Mouse (Mus musculus) skeletal muscle tissue, postnatal 0 days (tissue): ENCODE results near the gene Ppox. TPM values are rescaled to one million over a fixed set of nuclear protein-coding genes. Genes with fewer than 3 reads are reported as not detected.

Experiments
- polyA plus RNA-seq: library from polyadenylated mRNA; unstranded; fragments of >200 nt; fragmentation: Nextera tagmentation; extraction: Ambion mirVana; gene quantifications from 2 replicates; pipeline ENCODE4 v1.2.1, GENCODE M21; 2015

Gene Ppox
- polyA plus RNA-seq: 18.2 and 22.7 TPM in 2 replicates

GRCm38 (mm10) chr1:171280916-171281527 is at the start of gene Ppox:
Gene Ppox (minus strand): TSS chr1:171281186.

DNA sequence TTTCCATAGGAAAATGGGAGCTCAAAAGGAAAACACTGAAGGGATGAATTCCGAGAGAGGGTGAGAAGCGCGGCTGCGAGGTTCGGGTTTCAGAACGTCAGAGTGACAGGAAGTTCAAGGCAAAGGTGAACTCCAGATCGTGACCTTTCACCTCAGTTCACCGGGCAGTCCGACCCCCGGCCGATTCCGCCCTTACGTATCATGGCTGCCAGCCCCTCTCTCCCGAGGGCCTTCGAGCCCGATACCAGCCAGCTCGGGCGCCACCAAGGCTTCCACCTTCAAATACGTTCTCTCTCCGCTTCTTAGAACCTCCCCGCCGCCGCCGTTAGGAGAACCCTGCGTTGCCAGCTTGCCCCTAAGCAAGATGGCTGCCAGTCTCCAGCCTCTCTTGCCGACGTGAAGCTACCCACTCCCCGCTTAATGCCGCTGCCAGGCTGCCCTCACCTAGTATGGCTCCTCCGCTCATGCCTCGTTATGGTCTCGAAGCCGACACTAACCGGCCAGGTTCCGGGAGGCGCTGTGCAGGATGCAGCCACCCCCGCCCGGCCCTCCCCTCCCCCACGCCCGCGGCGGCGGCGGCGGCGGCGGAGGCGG is 48.0 kb upstream of the Ppox start, which contains the start of gene Dedd:
Dedd (plus strand) TSS at position 307 of the 594 bp plus-strand sequence.

GRCm38 (mm10) chr1:171294298-171295062 is 13.5 kb upstream of the Ppox start, which contains the start of gene Ufc1:
Gene Ufc1 (minus strand): TSS chr1:171295024.

GRCm38 (mm10) chr1:171287136-171288081 is 6.4 kb upstream of the Ppox start, which contains the start of gene Usp21:
Gene Usp21 (minus strand): TSS chr1:171287991.

GRCm38 (mm10) chr1:171269848-171270572 is 11.0 kb downstream of the Ppox start, which contains the start of gene B4galt3:
Gene B4galt3 (plus strand): TSS chr1:171270328.

GRCm38 (mm10) chr1:171250680-171251593 is 30.0 kb downstream of the Ppox start, which contains the start of gene Ndufs2:
Gene Ndufs2 (minus strand): TSS chr1:171251388.

DNA sequence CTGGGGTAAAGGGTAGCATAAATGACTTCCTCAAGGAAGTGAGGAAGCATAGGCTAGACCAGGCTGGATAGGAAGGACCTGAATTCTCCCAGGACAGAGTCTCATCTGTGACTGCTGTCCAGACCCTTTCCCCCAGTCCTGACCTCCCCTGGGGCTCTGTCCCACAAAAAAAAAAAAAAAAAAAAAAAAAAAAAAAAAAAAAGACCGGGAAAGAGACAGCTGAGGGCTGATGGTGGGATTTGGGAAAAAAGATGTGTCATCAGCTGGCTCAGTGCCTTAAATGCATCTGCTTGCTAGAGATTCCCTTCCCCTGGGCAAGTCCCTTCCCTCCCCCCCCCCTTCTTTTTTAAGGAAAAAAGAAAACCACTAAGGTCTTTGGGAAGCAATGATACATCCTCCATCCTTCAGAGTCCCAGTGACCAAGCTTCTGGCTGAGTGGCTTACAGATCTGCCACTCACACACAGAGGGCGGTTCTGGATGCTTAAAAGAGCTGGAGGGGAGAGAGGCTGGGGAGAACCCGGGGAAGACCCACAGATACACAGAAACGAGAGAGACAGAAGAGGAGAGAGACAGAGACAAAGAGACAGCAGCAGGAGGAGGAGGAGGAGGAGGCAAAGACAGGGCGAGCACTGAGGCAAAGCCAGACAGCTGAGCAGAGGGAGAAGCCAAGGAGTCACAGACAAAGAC is 30.9 kb downstream of the Ppox start, which contains the start of gene Adamts4:
Adamts4 (plus strand) TSS at position 509 of the 688 bp plus-strand sequence.

GRCm38 (mm10) chr1:171234126-171234525 is 46.9 kb downstream of the Ppox start, which contains the start of gene Fcer1g:
Gene Fcer1g (minus strand): TSS chr1:171234365.

Other genes with a start within 250 kb of the Ppox start
- 26.2 and 43.7 TPM in 2 replicates for gene Fcgr3, start 216.3 kb downstream of the Ppox start, polyA plus RNA-seq
- gene Cfap126, start 167.3 kb downstream of the Ppox start, polyA plus RNA-seq: 1.7 and 1.8 TPM in 2 replicates
- 450 and 454 TPM in 2 replicates for gene Sdhc, start 130.6 kb downstream of the Ppox start, polyA plus RNA-seq
- 35.1 and 37.5 TPM in 2 replicates for gene Mpz, start 130.5 kb downstream of the Ppox start, polyA plus RNA-seq
- 4.4 and 6.3 TPM in 2 replicates for gene Pcp4l1, start 84.9 kb downstream of the Ppox start, polyA plus RNA-seq
- 0.22 and 0.23 TPM in 2 replicates for gene Nr1i3, start 67.2 kb downstream of the Ppox start, polyA plus RNA-seq
- 25.0 and 27.9 TPM in 2 replicates for gene Tomm40l, start 58.7 kb downstream of the Ppox start, polyA plus RNA-seq
- gene Apoa2, start 56.1 kb downstream of the Ppox start, polyA plus RNA-seq: 8.5 and 10.4 TPM in 2 replicates
- 73.3 and 108 TPM in 2 replicates for gene Fcer1g, start 46.8 kb downstream of the Ppox start, polyA plus RNA-seq
- gene Adamts4, start 30.8 kb downstream of the Ppox start, polyA plus RNA-seq: 6.3 and 7.5 TPM in 2 replicates
- gene Ndufs2, start 29.8 kb downstream of the Ppox start, polyA plus RNA-seq: 474 and 493 TPM in 2 replicates
- 23.7 and 25.4 TPM in 2 replicates for gene B4galt3, start 10.9 kb downstream of the Ppox start, polyA plus RNA-seq
- 23.7 and 24.2 TPM in 2 replicates for gene Usp21, start 6.8 kb upstream of the Ppox start, polyA plus RNA-seq
- 77.6 and 87.2 TPM in 2 replicates for gene Ufc1, start 13.8 kb upstream of the Ppox start, polyA plus RNA-seq
- gene Dedd, start 48.0 kb upstream of the Ppox start, polyA plus RNA-seq: 31.9 and 35.7 TPM in 2 replicates
- 27.6 and 32.2 TPM in 2 replicates for gene Nit1, start 64.5 kb upstream of the Ppox start, polyA plus RNA-seq
- gene Pfdn2, start 64.5 kb upstream of the Ppox start, polyA plus RNA-seq: 98.8 and 101 TPM in 2 replicates
- gene Klhdc9, start 79.6 kb upstream of the Ppox start, polyA plus RNA-seq: 1.3 and 1.7 TPM in 2 replicates
- gene Nectin4, start 88.9 kb upstream of the Ppox start, polyA plus RNA-seq: 0.24 and 1.5 TPM in 2 replicates
- 1.8 and 2.5 TPM in 2 replicates for gene Arhgap30, start 107.8 kb upstream of the Ppox start, polyA plus RNA-seq
- gene Usf1, start 130.1 kb upstream of the Ppox start, polyA plus RNA-seq: 34.2 and 34.8 TPM in 2 replicates
- 1.1 and 1.5 TPM in 2 replicates for gene Tstd1, start 137.7 kb upstream of the Ppox start, polyA plus RNA-seq
- 20.5 and 28.3 TPM in 2 replicates for gene F11r, start 156.3 kb upstream of the Ppox start, polyA plus RNA-seq
- 11.3 and 13.8 TPM in 2 replicates for gene Alyref2, start 222.3 kb upstream of the Ppox start, polyA plus RNA-seq